Mouse (Mus musculus) lung, embryonic 15.5 days (tissue): ENCODE measurements around the gene Spred1. TPM values are rescaled to one million over a fixed set of nuclear protein-coding genes. Genes with fewer than 3 reads are reported as not detected.

Source experiments
- ATAC-seq: fragments of 200-750 bp; cut with Nextera tagmentation; 2 replicates; pipeline ENCODE4 v1.8.0; 2017; ENCODE audit warnings: moderate number of reproducible peaks, borderline replicate concordance; ENCODE audit not compliant: low FRiP score, low TSS enrichment; ENCODE audit errors: extremely low read depth
- H3K27ac ChIP-seq: fragments of 300-500 bp; sonication (generic); 2 replicates; pipeline ENCODE4 v1.5.1; 2015; ENCODE audit warnings: moderate library complexity, mild to moderate bottlenecking, inconsistent platforms
- H3K27me3 ChIP-seq: fragments of 300-500 bp; sonication (generic); 2 replicates; pipeline ENCODE4 v1.6.1; 2015; ENCODE audit warnings: inconsistent platforms
- H3K36me3 ChIP-seq: fragments of 300-500 bp; sonication (generic); 2 replicates; pipeline ENCODE4 v1.6.1; 2015; ENCODE audit warnings: inconsistent platforms
- H3K4me1 ChIP-seq: fragments of 300-500 bp; sonication (generic); 2 replicates; pipeline ENCODE4 v1.6.1; 2015; ENCODE audit warnings: inconsistent platforms
- H3K4me2 ChIP-seq: fragments of 300-500 bp; sonication (generic); 2 replicates; pipeline ENCODE4 v1.6.1; 2015; ENCODE audit warnings: inconsistent platforms, mild to moderate bottlenecking, moderate library complexity
- H3K4me3 ChIP-seq: fragments of 300-500 bp; sonication (generic); 2 replicates; pipeline ENCODE4 v1.5.1; 2015; ENCODE audit warnings: mild to moderate bottlenecking, inconsistent platforms
- H3K9ac ChIP-seq: fragments of 300-500 bp; sonication (generic); 2 replicates; pipeline ENCODE4 v1.6.1; 2015; ENCODE audit warnings: inconsistent platforms
- H3K9me3 ChIP-seq: fragments of 300-500 bp; sonication (generic); 2 replicates; pipeline ENCODE4 v1.6.1; 2016; ENCODE audit warnings: inconsistent platforms
- WGBS: fragments of 180-500 bp; shearing (Covaris S2); methylation state at CpG from one replicate; pipeline ENCODE4 v1.1.7; 2015; 5-methylcytosine and 5-hydroxymethylcytosine counted together
- polyA plus RNA-seq: library from polyadenylated mRNA; unstranded; fragments of >200 nt; fragmentation: Nextera tagmentation; extraction: Ambion mirVana; gene quantifications from 2 replicates; pipeline ENCODE4 v1.2.1, GENCODE M21; 2015

The Spred1 gene
- polyA plus RNA-seq, 1 experiment from 2014 or later, result 20.6 TPM

GRCm38 (mm10) chr2:117194309-117194708, 73.1 kb downstream of the Spred1 start:
- Histone ChIP-seq H3K4me3 (no peak overlapping the region), H3K4me2 (no peak overlapping the region), H3K9me3 (no peaks in the 10 kb centered on the region), H3K4me1 (no peaks in the 10 kb centered on the region), H3K9ac (no peak overlapping the region), H3K36me3 (no peaks in the 10 kb centered on the region), H3K27me3 (no peaks in the 10 kb centered on the region), H3K27ac (no peak overlapping the region)
- ATAC-seq, result no peak

DNA sequence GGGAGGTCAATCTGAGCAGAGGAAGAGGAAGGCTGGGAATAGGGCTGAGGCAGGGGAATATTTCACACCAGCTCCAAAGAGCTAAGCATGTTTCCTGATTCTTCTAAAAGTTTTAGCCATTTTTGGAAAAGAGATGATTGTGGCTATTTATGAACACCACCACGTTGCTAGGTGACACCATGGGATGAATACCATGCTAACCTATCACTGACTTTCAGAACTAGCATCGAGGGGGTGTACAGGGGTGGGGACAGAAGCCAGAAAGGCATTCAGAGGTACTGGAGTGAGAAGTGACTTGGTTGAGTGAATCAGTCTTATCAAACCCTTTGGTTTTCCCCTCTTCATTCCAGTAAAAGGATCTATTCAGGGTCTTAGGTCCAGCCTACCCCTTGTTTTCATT, 74.0 kb downstream of the Spred1 start:
- peaks cover 6% of the 10 kb centered on the region for H3K4me1 ChIP-seq
- no peak overlapping the region for H3K9ac ChIP-seq
- no peaks in the 10 kb centered on the region for H3K9me3 ChIP-seq
- no peaks in the 10 kb centered on the region for H3K36me3 ChIP-seq
- no peak overlapping the region for H3K27ac ChIP-seq
- H3K27me3 ChIP-seq, result no peaks in the 10 kb centered on the region
- ATAC-seq, result no peak
- WGBS, result 39% methylated on average over 2 of the region's 2 CpGs
- H3K4me3 ChIP-seq, result no peak overlapping the region
- no peak overlapping the region for H3K4me2 ChIP-seq

DNA sequence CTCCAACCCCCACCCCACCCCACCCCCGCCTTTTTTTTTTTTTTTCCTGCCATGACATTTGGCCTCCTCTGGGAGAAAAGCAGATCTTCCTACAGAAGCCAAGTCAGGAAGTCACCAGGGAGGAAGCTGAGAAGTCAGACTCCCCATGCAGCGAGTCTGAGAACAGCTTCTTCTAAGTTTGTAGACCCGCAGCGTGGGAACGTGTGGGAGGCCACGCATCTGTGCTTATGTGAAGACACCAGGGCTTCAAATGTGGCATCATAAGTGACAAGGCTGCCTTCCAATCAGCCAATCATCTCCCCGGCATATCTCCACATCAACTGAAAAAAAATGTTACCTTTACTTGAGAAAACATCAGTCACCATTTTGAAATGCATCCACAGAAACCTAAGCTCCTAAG, 74.4 kb downstream of the Spred1 start:
- H3K9me3 ChIP-seq, result no peaks in the 10 kb centered on the region
- H3K27me3 ChIP-seq, result no peaks in the 10 kb centered on the region
- no peak for ATAC-seq
- H3K4me3 ChIP-seq, result no peak overlapping the region
- no peak overlapping the region for H3K9ac ChIP-seq
- 57% methylated on average over 7 of the region's 7 CpGs for WGBS
- H3K27ac ChIP-seq, result no peak overlapping the region
- H3K4me2 ChIP-seq, result no peak overlapping the region
- peaks cover 9% of the 10 kb centered on the region for H3K4me1 ChIP-seq
- no peaks in the 10 kb centered on the region for H3K36me3 ChIP-seq

DNA sequence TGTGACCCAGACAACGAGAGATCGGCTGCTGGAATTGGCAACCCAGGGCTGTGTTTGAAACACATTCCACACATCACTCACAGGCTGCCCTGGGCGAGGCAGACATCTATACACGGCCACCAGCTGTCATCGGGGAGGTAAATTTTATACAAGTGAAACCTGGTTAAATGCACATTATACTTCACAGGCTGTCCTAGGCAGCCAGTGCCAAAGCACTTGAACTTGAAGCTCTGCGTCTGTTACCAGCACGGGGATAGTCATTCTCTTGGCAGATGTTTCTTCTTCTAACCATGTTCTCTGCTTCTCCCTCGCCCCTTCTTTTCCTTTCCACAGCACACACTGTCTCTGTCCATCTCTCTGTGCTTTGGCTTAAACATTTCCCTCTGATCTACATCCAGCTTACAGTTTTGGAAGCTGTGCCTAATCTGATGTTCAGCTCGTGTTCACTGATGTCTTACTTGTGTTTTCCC, 79.7 kb downstream of the Spred1 start:
- ATAC-seq, result peak; percentile 86
- Histone ChIP-seq H3K4me1 (peaks cover 26% of the 10 kb centered on the region), H3K27ac (peak overlapping the region; percentile 48), H3K9ac (no peak overlapping the region), H3K4me3 (no peak overlapping the region), H3K27me3 (no peaks in the 10 kb centered on the region), H3K4me2 (no peak overlapping the region), H3K36me3 (no peaks in the 10 kb centered on the region), H3K9me3 (no peaks in the 10 kb centered on the region)
- WGBS, result 30% methylated on average over 9 of the region's 9 CpGs

DNA sequence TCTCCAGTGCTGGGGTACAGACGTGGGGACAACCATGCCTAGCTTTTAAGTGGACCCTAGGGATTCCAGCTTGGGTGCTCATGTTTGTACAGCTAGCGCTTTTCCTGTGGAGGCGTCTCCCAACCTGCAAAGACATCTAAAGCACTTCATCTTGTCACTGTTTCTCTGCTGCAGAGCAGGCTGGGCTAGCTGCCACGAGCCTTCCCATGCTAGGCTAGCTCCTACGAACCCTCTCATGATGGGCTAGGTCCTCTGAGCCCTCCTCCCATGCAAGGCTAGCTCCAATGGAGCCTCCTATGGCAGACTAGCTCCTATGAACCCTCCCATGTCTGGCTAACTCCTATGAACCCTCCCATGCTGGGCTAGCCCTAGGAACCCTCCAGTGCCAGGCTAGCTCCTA, 82.2 kb downstream of the Spred1 start:
- peaks cover 26% of the 10 kb centered on the region for H3K4me1 ChIP-seq
- peak; percentile 28; the same call in 1 of the 2 replicates for ATAC-seq
- no peaks in the 10 kb centered on the region for H3K27me3 ChIP-seq
- no peaks in the 10 kb centered on the region for H3K36me3 ChIP-seq
- WGBS, result 28% methylated on average over 5 of the region's 5 CpGs
- H3K9me3 ChIP-seq, result no peaks in the 10 kb centered on the region
- no peak overlapping the region for H3K4me3 ChIP-seq
- H3K27ac ChIP-seq, result peak overlapping the region; percentile 58
- H3K4me2 ChIP-seq, result no peak overlapping the region
- H3K9ac ChIP-seq, result no peak overlapping the region

DNA sequence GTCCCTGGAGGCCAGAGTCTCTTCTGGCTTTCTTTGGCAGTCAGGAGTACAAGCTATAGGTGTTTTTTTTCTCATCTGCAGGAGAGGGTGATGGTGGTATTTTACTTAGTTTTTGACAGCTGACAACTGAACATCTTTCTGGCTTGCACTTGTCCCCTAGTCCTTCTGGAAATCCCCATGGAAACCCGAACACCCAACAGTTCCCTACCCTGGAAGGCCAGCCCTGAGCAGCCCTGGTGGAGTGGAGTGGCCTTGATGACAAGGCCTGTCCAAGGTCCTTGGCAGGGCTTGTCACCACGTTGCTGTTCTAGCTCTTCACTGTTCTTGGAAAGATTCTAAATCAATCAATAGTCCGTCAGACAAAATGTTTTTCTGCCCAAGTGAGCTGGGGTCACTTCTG, 83.4 kb downstream of the Spred1 start:
- Histone ChIP-seq H3K9ac (no peak overlapping the region), H3K4me1 (peaks cover 26% of the 10 kb centered on the region), H3K4me2 (no peak overlapping the region), H3K4me3 (no peak overlapping the region), H3K27ac (peak overlapping the region; percentile 31; the same call in 1 of the 2 replicates), H3K9me3 (no peaks in the 10 kb centered on the region), H3K36me3 (no peaks in the 10 kb centered on the region), H3K27me3 (no peaks in the 10 kb centered on the region)
- no peak for ATAC-seq
- 56% methylated on average over 3 of the region's 3 CpGs for WGBS

- Histone ChIP-seq H3K4me1 (peaks cover 22% of the 10 kb centered on the region), H3K4me2 (no peak overlapping the region), H3K9ac (no peak overlapping the region), H3K27me3 (no peaks in the 10 kb centered on the region), H3K4me3 (no peak overlapping the region), H3K36me3 (no peaks in the 10 kb centered on the region), H3K9me3 (no peaks in the 10 kb centered on the region), H3K27ac (no peak overlapping the region)
- 74% methylated on average over 6 of the region's 6 CpGs for WGBS
- no peak for ATAC-seq
These were observed 83.9 kb downstream of the Spred1 start for GRCm38 (mm10) chr2:117205066-117205465.

DNA sequence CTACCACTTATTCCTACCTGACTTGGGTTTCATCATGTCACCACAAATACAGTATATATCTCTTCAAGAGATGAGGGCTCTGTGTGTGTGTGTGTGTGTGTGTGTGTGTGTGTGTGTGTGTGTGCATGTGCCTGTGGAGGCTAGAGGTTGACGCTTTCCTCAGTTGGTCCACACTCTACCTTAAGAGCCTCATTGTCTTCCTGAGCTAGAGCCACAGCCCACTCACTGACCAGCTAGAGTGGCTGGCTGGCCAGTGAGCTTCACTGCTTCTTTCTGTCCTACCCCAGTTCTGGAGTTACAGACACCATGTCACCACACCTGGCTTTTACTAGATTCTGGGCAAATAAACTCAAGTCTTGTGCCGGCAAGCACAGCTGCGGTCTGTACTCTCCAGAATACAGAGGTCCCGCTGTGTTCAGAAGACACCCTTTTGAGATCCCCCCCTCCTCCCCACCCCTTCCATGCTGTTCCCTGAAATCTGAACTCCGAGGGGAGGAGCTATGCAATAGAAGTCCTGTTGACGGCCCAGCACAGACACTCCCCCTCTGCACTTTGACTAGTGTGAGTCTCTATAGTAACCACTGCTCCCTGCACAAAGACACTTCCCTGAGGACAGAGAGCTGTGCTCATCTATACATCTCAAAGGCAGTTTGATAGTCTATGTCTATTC, 89.4 kb downstream of the Spred1 start:
- peak overlapping the region; percentile 37; the same call in 1 of the 2 replicates for H3K27ac ChIP-seq
- 3% methylated on average over 6 of the region's 6 CpGs for WGBS
- peak overlapping the region; percentile 43 for H3K4me2 ChIP-seq
- H3K4me1 ChIP-seq, result peaks cover 10% of the 10 kb centered on the region
- no peak overlapping the region for H3K9ac ChIP-seq
- H3K4me3 ChIP-seq, result no peak overlapping the region
- peak; percentile 98 for ATAC-seq
- no peaks in the 10 kb centered on the region for H3K27me3 ChIP-seq
- no peaks in the 10 kb centered on the region for H3K36me3 ChIP-seq
- H3K9me3 ChIP-seq, result no peaks in the 10 kb centered on the region

- Histone ChIP-seq H3K27ac (no peak overlapping the region), H3K4me1 (no peaks in the 10 kb centered on the region), H3K4me2 (no peak overlapping the region), H3K9me3 (no peaks in the 10 kb centered on the region), H3K9ac (no peak overlapping the region), H3K27me3 (no peaks in the 10 kb centered on the region), H3K4me3 (no peak overlapping the region), H3K36me3 (no peaks in the 10 kb centered on the region)
- WGBS, result 53% methylated on average over 2 of the region's 2 CpGs
- ATAC-seq, result no peak
These were observed 95.0 kb downstream of the Spred1 start for GRCm38 (mm10) chr2:117216152-117216551.

DNA sequence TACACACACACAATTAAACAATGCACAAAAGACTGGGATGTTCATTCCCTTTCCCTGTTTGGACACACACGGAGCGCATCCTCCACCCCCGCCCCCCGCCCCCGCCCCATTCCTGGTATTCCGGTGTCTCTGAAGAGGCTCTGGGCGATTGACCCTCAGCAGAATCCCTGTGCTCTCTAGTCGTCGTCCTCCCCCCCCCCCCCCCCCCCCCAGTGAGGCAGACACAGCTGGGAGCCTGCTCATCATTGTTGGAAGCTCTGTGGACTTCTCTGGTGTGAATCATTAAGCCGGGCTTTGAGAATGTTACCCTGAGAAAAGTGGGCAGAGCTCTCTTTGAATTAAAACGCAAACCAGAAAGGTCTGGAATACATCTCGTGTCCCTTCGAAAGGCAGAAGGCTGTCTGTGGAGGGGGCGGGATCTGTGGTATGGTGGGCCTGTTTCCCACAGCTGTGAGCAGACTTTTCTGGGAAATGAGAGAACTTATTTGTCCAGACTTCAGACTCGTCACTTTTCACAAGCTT, 96.6 kb downstream of the Spred1 start:
- Histone ChIP-seq H3K27me3 (no peaks in the 10 kb centered on the region), H3K9me3 (no peaks in the 10 kb centered on the region), H3K4me1 (no peaks in the 10 kb centered on the region), H3K36me3 (no peaks in the 10 kb centered on the region), H3K9ac (no peak overlapping the region), H3K4me3 (no peak overlapping the region), H3K4me2 (peak overlapping the region; percentile 30), H3K27ac (0 out of 2 replicates have a peak overlapping the region, but pooled peaks have one; percentile 37)
- ATAC-seq, result peak; percentile 52; the same call in 1 of the 2 replicates
- 17% methylated on average over 14 of the region's 15 CpGs for WGBS

- Histone ChIP-seq H3K4me2 (no peak overlapping the region), H3K4me1 (no peaks in the 10 kb centered on the region), H3K27me3 (no peaks in the 10 kb centered on the region), H3K36me3 (no peaks in the 10 kb centered on the region), H3K4me3 (no peak overlapping the region), H3K9me3 (no peaks in the 10 kb centered on the region), H3K27ac (no peak overlapping the region), H3K9ac (no peak overlapping the region)
- no peak for ATAC-seq
- WGBS, result 92% methylated on average over 4 of the region's 4 CpGs
These were observed 98.4 kb downstream of the Spred1 start for GRCm38 (mm10) chr2:117219536-117219935.

DNA sequence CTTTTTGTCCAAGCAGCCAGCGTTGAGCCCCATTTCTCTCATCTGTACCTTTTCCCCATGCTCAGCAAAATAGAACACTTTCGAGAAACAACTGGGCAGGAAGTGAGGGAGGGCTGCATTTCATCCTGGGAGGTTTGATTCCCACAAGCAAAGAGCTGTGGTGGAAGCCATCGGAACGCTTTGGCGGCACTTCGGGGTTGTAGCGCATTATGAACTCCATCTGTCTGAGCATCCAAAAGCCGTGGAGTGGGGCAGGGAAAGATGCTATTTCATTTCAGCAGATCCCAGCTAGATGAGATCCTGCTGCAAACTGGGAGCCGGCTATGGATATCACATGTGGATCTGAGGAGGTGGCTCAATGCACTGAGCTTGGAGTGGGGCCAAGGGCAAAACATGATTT, 101.5 kb downstream of the Spred1 start:
- Histone ChIP-seq H3K9ac (no peak overlapping the region), H3K27ac (no peak overlapping the region), H3K27me3 (no peaks in the 10 kb centered on the region), H3K9me3 (no peaks in the 10 kb centered on the region), H3K36me3 (no peaks in the 10 kb centered on the region), H3K4me3 (no peak overlapping the region), H3K4me2 (no peak overlapping the region), H3K4me1 (no peaks in the 10 kb centered on the region)
- WGBS, result 67% methylated on average over 9 of the region's 9 CpGs
- ATAC-seq, result no peak
